Mouse (Mus musculus) left cerebral cortex, adult 18-20 months (tissue): Measurements from ENCODE around the gene D11Wsu47e. TPM values are rescaled to one million over a fixed set of nuclear protein-coding genes. Genes with fewer than 3 reads are reported as not detected.
"Not testable (repeated sequence)": the region's sequence is repeated elsewhere in the genome, so short reads cannot be mapped to it uniquely, and the experiment has no call there.

Source experiments
- DNase-seq, 2 experiments: peaks; one replicate each; pipeline ENCODE4 v3.0.0; 2021 to 2022; ENCODE audit warnings: low spot score in 2 of 2, mixed read lengths in 1 of 2
- long read RNA-seq, 2 experiments: library from polyadenylated mRNA; stranded (forward); transcript quantifications; one replicate each; pipeline ENCODE4 v2.0.0; 2021
- total RNA-seq, 2 experiments: library from RNA; stranded (reverse); gene quantifications; 2 replicates each; pipeline ENCODE4 v1.2.3; 2021

Gene D11Wsu47e
- 10 to 100 TPM; 12.1 to 12.8 TPM for total RNA-seq
- long read RNA-seq, experiment 1, transcript D11Wsu47e-202 (5 exons, 2,062 nt), result major isoform, 9 of 18 reads
- long read RNA-seq, experiment 1, partial matches to known transcripts, result 0 of 18 reads
- long read RNA-seq, experiment 1, other reads (novel, unspliced or antisense), result 9 of 18 reads
- long read RNA-seq, experiment 2, partial matches to known transcripts, result 0 of 4 reads
- long read RNA-seq, experiment 2, other reads (novel, unspliced or antisense), result 2 of 4 reads

- DNase-seq, result peak; percentile 95 to 96
Measured at GRCm38 (mm10) chr11:113683957-113684706, at the start of gene D11Wsu47e, which contains the start of gene Fam104a. TSS of gene D11Wsu47e (plus strand) at chr11:113684412. TSS of gene Fam104a (minus strand) at chr11:113684155.

GRCm38 (mm10) chr11:113634699-113635121 is 49.5 kb upstream of the D11Wsu47e start:
- DNase-seq, result no peak

- DNase-seq, result no peak
Measured at GRCm38 (mm10) chr11:113638680-113639079, 45.5 kb upstream of the D11Wsu47e start.

- no peak for DNase-seq
Measured at GRCm38 (mm10) chr11:113645181-113645580, 39.0 kb upstream of the D11Wsu47e start.

- DNase-seq, result peak; percentile 86
Measured at GRCm38 (mm10) chr11:113648152-113648551, 36.1 kb upstream of the D11Wsu47e start.

- DNase-seq, result no peak
Measured at GRCm38 (mm10) chr11:113648690-113649352, 35.4 kb upstream of the D11Wsu47e start, which contains the start of gene Cog1. TSS of gene Cog1 (plus strand) at chr11:113649169.

- DNase-seq, result peak; percentile 48 to 72
Measured at GRCm38 (mm10) chr11:113649353-113650210, 34.6 kb upstream of the D11Wsu47e start, which contains the start of gene Slc39a11. TSS of gene Slc39a11 (minus strand) at chr11:113650079.

GRCm38 (mm10) chr11:113651206-113651906 is 32.9 kb upstream of the D11Wsu47e start:
- DNase-seq, result no peak

- DNase-seq, result no peak
Measured at GRCm38 (mm10) chr11:113651907-113652273, 32.3 kb upstream of the D11Wsu47e start.

- no peak for DNase-seq
Measured at GRCm38 (mm10) chr11:113652516-113652915, 31.7 kb upstream of the D11Wsu47e start.

- peak in 1 of 2 experiments; percentile 32 for DNase-seq
Measured at GRCm38 (mm10) chr11:113654105-113654504, 30.1 kb upstream of the D11Wsu47e start.

- DNase-seq, result peak; percentile 50 to 58
Measured at GRCm38 (mm10) chr11:113654561-113655270, 29.5 kb upstream of the D11Wsu47e start.

GRCm38 (mm10) chr11:113656511-113656932 is 27.7 kb upstream of the D11Wsu47e start:
- DNase-seq, result no peak

- DNase-seq, result no peak
Measured at GRCm38 (mm10) chr11:113657221-113657620, 27.0 kb upstream of the D11Wsu47e start.

- no peak for DNase-seq
Measured at GRCm38 (mm10) chr11:113658319-113658718, 25.9 kb upstream of the D11Wsu47e start.

GRCm38 (mm10) chr11:113658763-113659162 is 25.4 kb upstream of the D11Wsu47e start:
- no peak for DNase-seq

GRCm38 (mm10) chr11:113660213-113660612 is 24.0 kb upstream of the D11Wsu47e start:
- not testable (repeated sequence) for DNase-seq

- no peak for DNase-seq
Measured at GRCm38 (mm10) chr11:113660940-113661339, 23.3 kb upstream of the D11Wsu47e start.

- DNase-seq, result no peak
Measured at GRCm38 (mm10) chr11:113661835-113662351, 22.3 kb upstream of the D11Wsu47e start.
